Mouse (Mus musculus): ENCODE measurements around the gene Senp7. TPM values are rescaled to one million over a fixed set of nuclear protein-coding genes. Genes with fewer than 3 reads are reported as not detected.
"Not testable (repeated sequence)": the region's sequence is repeated elsewhere in the genome, so short reads cannot be mapped to it uniquely, and the experiment has no call there.

Gene Senp7
- total RNA-seq (2021) = 10 to 100 TPM; 49.3 to 53.4 TPM
- long read RNA-seq, full-length matches to known transcripts = 5 of 9 reads
- long read RNA-seq, partial matches to known transcripts = 0 of 9 reads
- long read RNA-seq, other reads (novel, unspliced or antisense) = 4 of 9 reads

- not testable (repeated sequence) for DNase-seq (ENCODE audit: low spot score in 2 of 2)
Measured at GRCm38 (mm10) chr16:56048038-56048437, at the start of gene Senp7. Gene Senp7 (plus strand): TSS chr16:56048338.

- no peak for DNase-seq (ENCODE audit: low spot score in 2 of 2)
Measured at GRCm38 (mm10) chr16:56006798-56007197, 41.3 kb upstream of the Senp7 start.

GRCm38 (mm10) chr16:56008862-56009261, 39.3 kb upstream of the Senp7 start:
- DNase-seq (ENCODE audit: low spot score in 2 of 2) = no peak

- no peak for DNase-seq (ENCODE audit: low spot score in 2 of 2)
Measured at GRCm38 (mm10) chr16:56012789-56013743, 35.1 kb upstream of the Senp7 start.

GRCm38 (mm10) chr16:56014076-56014475, 34.1 kb upstream of the Senp7 start:
- no peak for DNase-seq (ENCODE audit: low spot score in 2 of 2)

- DNase-seq (ENCODE audit: low spot score in 2 of 2) = no peak
Measured at GRCm38 (mm10) chr16:56019660-56020059, 28.5 kb upstream of the Senp7 start.

GRCm38 (mm10) chr16:56027854-56028629, 20.1 kb upstream of the Senp7 start:
- DNase-seq (ENCODE audit: low spot score in 2 of 2) = no peak

- no peak for DNase-seq (ENCODE audit: low spot score in 2 of 2)
Measured at GRCm38 (mm10) chr16:56028722-56029551, 19.2 kb upstream of the Senp7 start.

GRCm38 (mm10) chr16:56029661-56030082, 18.5 kb upstream of the Senp7 start, which contains the start of gene Pcnp:
Gene Pcnp (minus strand): TSS chr16:56029739.
- DNase-seq (ENCODE audit: low spot score in 2 of 2) = peak; percentile 98

- no peak for DNase-seq (ENCODE audit: low spot score in 2 of 2)
Measured at GRCm38 (mm10) chr16:56034566-56034965, 13.6 kb upstream of the Senp7 start.

- DNase-seq (ENCODE audit: low spot score in 2 of 2) = no peak
Measured at GRCm38 (mm10) chr16:56036501-56036900, 11.6 kb upstream of the Senp7 start.

- DNase-seq (ENCODE audit: low spot score in 2 of 2) = peak; percentile 91 to 94
Measured at GRCm38 (mm10) chr16:56037138-56038010, 10.8 kb upstream of the Senp7 start, which contains the start of gene Trmt10c. Gene Trmt10c (minus strand): TSS chr16:56037819.

- no peak for DNase-seq (ENCODE audit: low spot score in 2 of 2)
Measured at GRCm38 (mm10) chr16:56038090-56038489, 10.0 kb upstream of the Senp7 start.

GRCm38 (mm10) chr16:56055911-56056310, 7.8 kb downstream of the Senp7 start:
- DNase-seq (ENCODE audit: low spot score in 2 of 2) = no peak

- no peak for DNase-seq (ENCODE audit: low spot score in 2 of 2)
Measured at GRCm38 (mm10) chr16:56056944-56057590, 8.9 kb downstream of the Senp7 start.

GRCm38 (mm10) chr16:56058151-56058550, 10.0 kb downstream of the Senp7 start:
- DNase-seq (ENCODE audit: low spot score in 2 of 2) = no peak

- no peak for DNase-seq (ENCODE audit: low spot score in 2 of 2)
Measured at GRCm38 (mm10) chr16:56061995-56062594, 14.0 kb downstream of the Senp7 start.

GRCm38 (mm10) chr16:56062981-56063380, 14.8 kb downstream of the Senp7 start:
- DNase-seq (ENCODE audit: low spot score in 2 of 2) = no peak
